ENCODE assay signal across 25 mouse cellular contexts in the genomic region with DNA sequence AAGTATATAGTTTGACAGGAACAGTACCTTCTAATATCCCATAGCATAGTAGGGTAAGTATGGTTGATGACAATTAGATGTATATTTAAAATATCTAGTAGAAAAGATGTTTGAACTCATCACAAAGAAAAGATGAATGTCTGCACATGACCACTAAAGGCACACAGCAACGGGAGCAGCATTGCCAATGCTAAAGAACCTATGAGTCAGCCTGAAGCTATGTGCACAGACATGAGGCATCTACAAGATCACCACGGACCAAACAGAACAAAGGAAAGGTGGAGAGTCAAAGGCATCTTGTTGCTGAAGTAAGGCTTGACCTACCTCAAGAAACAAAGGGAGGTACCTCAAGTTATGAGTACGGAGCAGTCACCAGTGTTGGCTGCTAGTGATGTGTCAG.
DNase-seq lines count a peak whose midpoint lies in the region; ATAC-seq lines count a peak whose summit lies in the region.
"Had no signal": no experiment of that assay in that cellular context is flagged by ENCODE, and none has a peak within 500 bp of the region (broad histone marks: within the 10 kb centered on the region; RNA-seq: fewer than 3 reads in every experiment).

No protein-coding gene starts in this region.

- H3K36me3 ChIP-seq in heart, embryonic 11.5 days (ENCODE audit: control insufficient read depth, insufficient read depth, low read length), result no peaks in the 10 kb centered on the region
- no peaks in the 10 kb centered on the region for H3K36me3 ChIP-seq in intestine, embryonic 15.5 days
- H3K36me3 ChIP-seq: embryonic facial prominence, embryonic 12.5 days; embryonic facial prominence, embryonic 15.5 days had no signal

- H3K4me2 ChIP-seq in heart, embryonic 11.5 days, result no peak overlapping the region
- no peak overlapping the region for H3K4me2 ChIP-seq in intestine, embryonic 15.5 days (replicated peaks)
- H3K4me2 ChIP-seq: embryonic facial prominence, embryonic 12.5 days; embryonic facial prominence, embryonic 15.5 days; forebrain, embryonic 15.5 days; heart, embryonic 13.5 days had no signal

- H3K9me3 ChIP-seq in heart, embryonic 11.5 days (replicated peaks; ENCODE audit: control insufficient read depth, low read length), result no peaks in the 10 kb centered on the region
- H3K9me3 ChIP-seq in intestine, embryonic 15.5 days, result no peaks in the 10 kb centered on the region
- H3K9me3 ChIP-seq: embryonic facial prominence, embryonic 12.5 days; embryonic facial prominence, embryonic 15.5 days; forebrain, embryonic 15.5 days; G1E; heart, embryonic 13.5 days had no signal

- H3K27ac ChIP-seq in heart, embryonic 11.5 days (ENCODE audit: low read depth, low read length), result no peak overlapping the region
- H3K27ac ChIP-seq in intestine, embryonic 15.5 days, result no peak overlapping the region
- H3K27ac ChIP-seq: embryonic facial prominence, embryonic 12.5 days; embryonic facial prominence, embryonic 15.5 days; heart, embryonic 13.5 days had no signal

- no peak overlapping the region for H3K9ac ChIP-seq in heart, embryonic 11.5 days (ENCODE audit: low read depth, low read length)
- no peak overlapping the region for H3K9ac ChIP-seq in intestine, embryonic 15.5 days
- H3K9ac ChIP-seq: embryonic facial prominence, embryonic 12.5 days; embryonic facial prominence, embryonic 15.5 days; forebrain, embryonic 15.5 days; heart, embryonic 13.5 days had no signal

- H3K4me3 ChIP-seq in heart, embryonic 11.5 days (ENCODE audit: low read depth, low read length), result no peak overlapping the region
- H3K4me3 ChIP-seq in intestine, embryonic 15.5 days (replicated peaks), result no peak overlapping the region
- H3K4me3 ChIP-seq: embryonic facial prominence, embryonic 12.5 days; embryonic facial prominence, embryonic 15.5 days; forebrain, embryonic 15.5 days; heart, embryonic 13.5 days had no signal

- ATAC-seq in heart, embryonic 11.5 days (replicated peaks; ENCODE audit: insufficient number of reproducible peaks, low FRiP score, low TSS enrichment), result no peak
- no peak for ATAC-seq in intestine, embryonic 15.5 days
- ATAC-seq: forebrain, embryonic 15.5 days; hindbrain, embryonic 16.5 days; intestine, embryonic 16.5 days had no signal

- WGBS in heart, embryonic 11.5 days (ENCODE audit: insufficient replicate concordance), result 59% methylated on average over 3 of the region's 3 CpGs
- WGBS in intestine, embryonic 15.5 days, result 71% methylated on average over 3 of the region's 3 CpGs

- DNase-seq in cerebellum, adult 8-10 months, result peak; percentile 21
- no peak for DNase-seq in cerebellum, postnatal 4 days (ENCODE audit: low spot score in 2 of 2)
- peak; percentile 83 for DNase-seq in 3T3-L1 (ENCODE audit: low read depth, low spot score)
- peak; percentile 63 for DNase-seq in NIH3T3 (ENCODE audit: low read depth)
- DNase-seq: adrenal gland, postnatal 14 days; B cell, adult 2 months; cerebellum, adult 11-12 months; cerebellum, postnatal 10 days; cerebellum, postnatal 36 days; gastrocnemius, postnatal 25 days; heart, adult 18-20 months; heart, postnatal 14 days; heart, postnatal 4 days; kidney, adult 18-20 months; kidney, adult 9 months had no signal

- 0 out of 2 replicates have a peak, but pooled peaks cover 6% of the 10 kb centered on the region for H3K4me1 ChIP-seq in heart, embryonic 11.5 days (ENCODE audit: control insufficient read depth, insufficient read depth, low read length)
- no peaks in the 10 kb centered on the region for H3K4me1 ChIP-seq in intestine, embryonic 15.5 days (replicated peaks)

- no peaks in the 10 kb centered on the region for H3K27me3 ChIP-seq in heart, embryonic 11.5 days (ENCODE audit: control insufficient read depth, insufficient read depth, low read length)
- H3K27me3 ChIP-seq in intestine, embryonic 15.5 days (replicated peaks), result no peaks in the 10 kb centered on the region
- H3K27me3 ChIP-seq: CH12.LX; embryonic facial prominence, embryonic 12.5 days; embryonic facial prominence, embryonic 15.5 days; forebrain, embryonic 15.5 days; heart, embryonic 13.5 days had no signal

Comparison
In these comparisons a context has a peak if more than half of its experiments do, and no peak if none do; other contexts are left out.
1. DNase-seq: peak in cerebellum, adult 8-10 months (single experiment), 3T3-L1 (single experiment) and NIH3T3 (single experiment); none in cerebellum, postnatal 4 days (0 of 2).